Mouse (Mus musculus): ENCODE data around the gene Pum1. TPM values are rescaled to one million over a fixed set of nuclear protein-coding genes. Genes with fewer than 3 reads are reported as not detected.

Pum1 gene
- polyA plus RNA-seq, 1 experiment from 2014 or later, result 117 TPM

DNA sequence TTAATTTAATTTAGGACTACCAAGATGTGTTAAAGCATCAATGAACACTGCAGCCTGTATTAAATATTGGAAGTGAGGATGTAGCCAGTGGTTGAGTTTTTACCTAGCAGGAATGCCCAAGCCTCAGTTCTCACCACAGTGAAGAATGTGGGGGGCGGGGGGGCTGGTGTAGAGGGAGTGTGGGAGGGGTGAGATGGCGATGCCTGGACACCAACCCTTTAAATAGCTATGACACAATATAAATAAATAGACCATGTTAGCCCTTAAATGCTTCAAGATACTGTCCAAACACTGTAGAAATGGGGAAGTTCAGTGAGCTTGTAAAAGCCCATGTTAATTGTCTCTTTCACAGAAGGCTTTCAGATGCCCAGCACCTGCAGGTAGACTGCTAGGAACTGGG lies 96.8 kb downstream of the Pum1 start:
- no peak overlapping the region for H3K4me2 ChIP-seq (replicated peaks; ENCODE audit: low read depth, low read length)
- no peak for ATAC-seq (ENCODE audit: low FRiP score, low TSS enrichment)

DNA sequence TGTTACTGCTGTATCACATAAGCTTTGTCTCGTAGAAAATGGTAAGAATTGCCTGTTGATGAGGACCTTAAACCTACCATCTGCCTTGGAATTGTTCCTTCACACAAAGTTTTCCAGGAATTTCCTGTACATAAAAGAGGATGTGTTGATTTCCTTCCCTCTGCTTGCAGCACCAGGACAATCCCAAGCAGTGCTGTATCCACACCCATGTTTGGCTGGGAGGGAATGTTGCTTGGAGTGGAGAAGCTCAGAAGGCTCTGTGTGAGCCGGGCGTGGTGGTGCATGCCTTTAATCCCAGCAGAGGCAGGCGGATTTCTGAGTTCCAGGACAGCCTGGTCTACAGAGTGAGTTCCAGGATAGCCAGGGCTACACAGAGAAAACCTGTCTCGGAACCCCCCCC lies 98.7 kb downstream of the Pum1 start:
- no peak for ATAC-seq (ENCODE audit: low FRiP score, low TSS enrichment)
- Histone ChIP-seq H3K27me3 (ENCODE audit: control insufficient read depth, insufficient read depth, low read length) (no peaks in the 10 kb centered on the region), H3K4me1 (ENCODE audit: control insufficient read depth, insufficient read depth, low read length) (no peaks in the 10 kb centered on the region), H3K9me3 (ENCODE audit: control insufficient read depth, low read length) (no peaks in the 10 kb centered on the region), H3K27ac (ENCODE audit: low read depth, low read length) (no peak overlapping the region), H3K9ac (ENCODE audit: low read depth, low read length) (no peak overlapping the region), H3K4me3 (ENCODE audit: low read length) (no peak overlapping the region), H3K36me3 (ENCODE audit: control insufficient read depth, insufficient read depth, low read length) (peaks cover 87% of the 10 kb centered on the region), H3K4me2 (replicated peaks; ENCODE audit: low read depth, low read length) (no peak overlapping the region)
- WGBS, result 78% methylated on average over 5 of the region's 5 CpGs

More for the DNA sequence above, 96.8 kb downstream of the Pum1 start:
- no peaks in the 10 kb centered on the region for H3K9me3 ChIP-seq (ENCODE audit: control insufficient read depth, low read length)
- H3K4me1 ChIP-seq (ENCODE audit: control insufficient read depth, insufficient read depth, low read length), result no peaks in the 10 kb centered on the region
- no peaks in the 10 kb centered on the region for H3K27me3 ChIP-seq (ENCODE audit: control insufficient read depth, insufficient read depth, low read length)
- H3K27ac ChIP-seq (ENCODE audit: low read depth, low read length), result no peak overlapping the region
- 79% methylated on average over 2 of the region's 2 CpGs for WGBS
- peaks cover 88% of the 10 kb centered on the region for H3K36me3 ChIP-seq (ENCODE audit: control insufficient read depth, insufficient read depth, low read length)
- H3K4me3 ChIP-seq (ENCODE audit: low read length), result no peak overlapping the region
- no peak overlapping the region for H3K9ac ChIP-seq (ENCODE audit: low read depth, low read length)

DNA sequence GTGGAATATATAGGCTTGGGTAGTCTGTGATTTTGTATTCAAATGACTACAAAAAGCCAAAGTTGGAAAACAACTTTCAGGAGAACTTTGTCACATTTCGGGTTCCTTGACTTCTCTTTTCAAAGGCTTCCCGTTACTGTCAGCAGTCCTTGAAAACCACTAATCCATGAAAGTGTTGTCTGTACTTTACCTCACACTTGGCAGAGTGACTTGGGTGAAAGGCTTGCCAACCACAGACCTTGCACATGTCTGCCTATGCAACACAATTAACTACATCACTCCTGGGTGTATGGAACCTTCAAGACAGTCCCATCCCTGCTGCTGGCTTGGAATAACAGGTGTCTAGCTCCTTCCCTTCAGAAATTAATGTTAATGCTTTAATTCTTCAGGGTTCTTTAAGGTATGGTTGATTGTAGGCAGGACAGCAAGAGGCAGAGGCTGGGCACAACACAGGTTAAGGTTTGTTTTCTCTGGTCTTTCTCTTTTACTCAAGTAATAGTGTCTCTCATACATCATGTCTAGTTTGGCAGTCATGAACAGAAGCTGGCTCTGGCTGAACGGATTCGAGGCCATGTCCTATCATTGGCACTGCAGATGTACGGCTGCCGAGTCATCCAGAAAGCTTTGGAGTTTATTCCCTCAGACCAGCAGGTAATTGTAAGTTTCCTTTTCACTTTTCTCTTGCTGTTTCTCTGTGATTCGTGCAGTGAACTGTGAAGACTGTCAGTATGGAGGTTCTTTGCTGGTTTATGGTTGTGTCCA lies 102.5 kb downstream of the Pum1 start:
- H3K9ac ChIP-seq (ENCODE audit: low read depth, low read length), result no peak overlapping the region
- no peaks in the 10 kb centered on the region for H3K4me1 ChIP-seq (ENCODE audit: control insufficient read depth, insufficient read depth, low read length)
- 81% methylated on average over 7 of the region's 7 CpGs for WGBS
- H3K27ac ChIP-seq (ENCODE audit: low read depth, low read length), result no peak overlapping the region
- no peak overlapping the region for H3K4me2 ChIP-seq (replicated peaks; ENCODE audit: low read depth, low read length)
- H3K27me3 ChIP-seq (ENCODE audit: control insufficient read depth, insufficient read depth, low read length), result no peaks in the 10 kb centered on the region
- ATAC-seq (ENCODE audit: low FRiP score, low TSS enrichment), result no peak
- H3K36me3 ChIP-seq (ENCODE audit: control insufficient read depth, insufficient read depth, low read length), result peaks cover 90% of the 10 kb centered on the region
- no peak overlapping the region for H3K4me3 ChIP-seq (ENCODE audit: low read length)
- no peaks in the 10 kb centered on the region for H3K9me3 ChIP-seq (ENCODE audit: control insufficient read depth, low read length)

DNA sequence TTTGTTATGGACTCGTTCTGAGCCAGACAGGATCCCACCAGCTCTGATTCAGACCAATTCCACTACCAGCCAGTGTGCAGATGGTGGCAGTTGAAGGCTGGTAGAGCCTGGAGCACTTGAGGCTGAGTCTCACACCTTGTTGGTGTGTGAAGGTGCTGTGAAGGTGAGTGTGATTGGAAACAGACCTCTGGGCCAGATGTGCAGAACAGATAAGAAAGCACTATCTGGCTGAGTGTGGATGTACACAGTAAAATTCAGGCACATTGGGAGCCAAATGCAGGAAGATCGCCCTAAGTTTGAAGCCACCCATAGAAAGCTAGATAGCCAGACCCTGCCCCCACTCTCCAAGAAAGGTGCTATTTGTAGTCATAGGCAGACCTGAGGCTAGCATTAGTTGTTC lies 103.3 kb downstream of the Pum1 start:
- H3K36me3 ChIP-seq (ENCODE audit: control insufficient read depth, insufficient read depth, low read length), result peaks cover 89% of the 10 kb centered on the region
- ATAC-seq (ENCODE audit: low FRiP score, low TSS enrichment), result no peak
- H3K4me3 ChIP-seq (ENCODE audit: low read length), result no peak overlapping the region
- H3K9ac ChIP-seq (ENCODE audit: low read depth, low read length), result no peak overlapping the region
- H3K4me1 ChIP-seq (ENCODE audit: control insufficient read depth, insufficient read depth, low read length), result no peaks in the 10 kb centered on the region
- H3K9me3 ChIP-seq (ENCODE audit: control insufficient read depth, low read length), result no peaks in the 10 kb centered on the region
- no peak overlapping the region for H3K27ac ChIP-seq (ENCODE audit: low read depth, low read length)
- 97% methylated on average over 1 of the region's 2 CpGs for WGBS
- no peaks in the 10 kb centered on the region for H3K27me3 ChIP-seq (ENCODE audit: control insufficient read depth, insufficient read depth, low read length)
- no peak overlapping the region for H3K4me2 ChIP-seq (replicated peaks; ENCODE audit: low read depth, low read length)

DNA sequence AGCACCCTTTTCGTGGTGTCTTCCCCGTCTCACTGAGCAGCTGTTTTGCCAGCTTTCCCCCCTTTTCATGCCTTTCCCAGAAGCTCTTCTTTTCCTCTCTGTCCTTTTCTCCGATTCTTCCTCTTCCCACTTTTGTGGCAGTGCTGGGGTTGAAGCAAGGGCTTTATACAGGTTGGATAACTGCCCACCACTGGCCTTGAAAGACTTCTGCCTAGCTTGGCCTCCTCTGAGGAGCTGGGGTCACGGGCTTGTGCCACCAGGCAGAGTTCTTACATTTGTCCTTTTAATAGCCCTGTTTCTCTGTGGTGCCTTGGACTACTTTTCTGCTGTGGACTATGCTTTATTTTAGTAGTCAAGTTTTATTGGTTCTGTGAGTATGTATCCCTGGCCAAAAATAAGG lies 103.8 kb downstream of the Pum1 start:
- H3K36me3 ChIP-seq (ENCODE audit: control insufficient read depth, insufficient read depth, low read length), result peaks cover 89% of the 10 kb centered on the region

DNA sequence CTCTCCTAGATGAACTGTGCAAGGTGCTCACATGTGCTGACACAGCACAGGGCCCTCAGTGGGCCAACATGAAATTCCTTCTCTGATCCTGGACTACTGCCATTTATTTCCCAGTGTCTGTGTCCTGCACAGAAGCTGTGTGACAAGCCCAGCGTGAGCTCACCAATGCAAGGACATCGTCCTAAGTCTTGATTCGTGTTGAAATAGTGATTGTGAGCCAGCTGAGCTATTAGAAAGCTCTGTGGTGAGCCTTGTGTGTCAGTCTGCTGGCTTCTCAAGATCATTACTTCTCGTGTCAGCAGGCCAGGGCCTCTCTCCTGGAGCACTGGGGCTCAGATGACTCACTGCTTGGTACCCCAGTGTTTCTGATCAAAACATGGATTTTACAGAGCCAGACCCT lies 110.8 kb downstream of the Pum1 start:
- 92% methylated on average over 4 of the region's 4 CpGs for WGBS
- Histone ChIP-seq H3K9me3 (ENCODE audit: control insufficient read depth, low read length) (no peaks in the 10 kb centered on the region), H3K27ac (ENCODE audit: low read depth, low read length) (no peak overlapping the region), H3K4me3 (ENCODE audit: low read length) (no peak overlapping the region), H3K4me2 (replicated peaks; ENCODE audit: low read depth, low read length) (no peak overlapping the region), H3K27me3 (ENCODE audit: control insufficient read depth, insufficient read depth, low read length) (no peaks in the 10 kb centered on the region), H3K9ac (ENCODE audit: low read depth, low read length) (no peak overlapping the region), H3K36me3 (ENCODE audit: control insufficient read depth, insufficient read depth, low read length) (peaks cover 94% of the 10 kb centered on the region), H3K4me1 (ENCODE audit: control insufficient read depth, insufficient read depth, low read length) (no peaks in the 10 kb centered on the region; the same call in none of the 2 replicates)
- no peak for ATAC-seq (ENCODE audit: low FRiP score, low TSS enrichment)

More for the DNA sequence above, 103.8 kb downstream of the Pum1 start:
- WGBS, result 88% methylated on average over 4 of the region's 4 CpGs
- Histone ChIP-seq H3K4me3 (ENCODE audit: low read length) (no peak overlapping the region), H3K9ac (ENCODE audit: low read depth, low read length) (no peak overlapping the region), H3K9me3 (ENCODE audit: control insufficient read depth, low read length) (no peaks in the 10 kb centered on the region), H3K27ac (ENCODE audit: low read depth, low read length) (no peak overlapping the region), H3K4me2 (replicated peaks; ENCODE audit: low read depth, low read length) (no peak overlapping the region), H3K4me1 (ENCODE audit: control insufficient read depth, insufficient read depth, low read length) (no peaks in the 10 kb centered on the region), H3K27me3 (ENCODE audit: control insufficient read depth, insufficient read depth, low read length) (no peaks in the 10 kb centered on the region)
- no peak for ATAC-seq (ENCODE audit: low FRiP score, low TSS enrichment)

DNA sequence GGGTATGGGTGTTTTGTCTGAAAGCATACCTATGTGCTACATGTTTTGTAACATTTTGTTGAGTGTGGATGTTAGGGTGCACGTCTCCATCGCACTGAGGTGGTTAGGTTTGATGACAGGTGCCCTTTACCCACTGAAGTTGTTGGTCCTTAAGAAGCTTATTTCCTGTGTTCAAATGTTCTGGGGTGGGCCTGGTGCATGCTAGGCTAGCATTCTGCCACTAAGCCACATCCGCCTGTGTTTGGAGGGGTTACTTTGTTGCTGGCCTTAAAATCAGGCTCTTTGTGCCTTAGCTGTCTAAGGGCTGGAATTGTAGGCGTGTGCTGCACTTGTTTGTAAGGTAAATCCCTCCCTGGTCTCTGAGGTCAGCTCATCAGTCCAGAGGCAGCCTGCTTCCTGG lies 111.7 kb downstream of the Pum1 start:
- no peaks in the 10 kb centered on the region for H3K9me3 ChIP-seq (ENCODE audit: control insufficient read depth, low read length)
- no peak overlapping the region for H3K27ac ChIP-seq (ENCODE audit: low read depth, low read length)
- peaks cover 95% of the 10 kb centered on the region for H3K36me3 ChIP-seq (ENCODE audit: control insufficient read depth, insufficient read depth, low read length)
- H3K4me2 ChIP-seq (replicated peaks; ENCODE audit: low read depth, low read length), result no peak overlapping the region
- H3K4me1 ChIP-seq (ENCODE audit: control insufficient read depth, insufficient read depth, low read length), result no peaks in the 10 kb centered on the region; the same call in none of the 2 replicates
- H3K9ac ChIP-seq (ENCODE audit: low read depth, low read length), result no peak overlapping the region
- WGBS, result 95% methylated on average over 4 of the region's 4 CpGs
- no peak overlapping the region for H3K4me3 ChIP-seq (ENCODE audit: low read length)
- H3K27me3 ChIP-seq (ENCODE audit: control insufficient read depth, insufficient read depth, low read length), result no peaks in the 10 kb centered on the region
- no peak for ATAC-seq (ENCODE audit: low FRiP score, low TSS enrichment)

DNA sequence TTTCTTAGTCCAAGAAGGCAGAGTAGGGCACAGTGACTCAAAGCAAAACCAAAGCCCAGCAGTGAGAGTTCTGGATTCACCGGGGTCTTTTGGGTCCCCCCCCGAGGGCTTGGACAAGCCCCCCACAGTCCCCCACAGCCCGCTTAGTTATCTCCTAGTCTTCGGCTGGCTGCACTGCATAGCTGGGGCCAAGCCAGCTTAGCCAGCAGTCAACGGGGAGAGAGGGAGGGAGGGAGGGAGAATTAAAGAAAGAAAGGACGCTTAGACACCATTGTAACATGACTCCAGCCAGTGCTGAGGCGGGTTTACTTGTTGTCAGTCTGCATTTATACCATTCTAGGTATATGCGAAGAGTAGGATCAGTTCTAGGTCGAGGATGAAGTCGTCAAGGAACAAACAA lies 114.5 kb downstream of the Pum1 start:
- H3K4me2 ChIP-seq (replicated peaks; ENCODE audit: low read depth, low read length), result no peak overlapping the region
- H3K9me3 ChIP-seq (ENCODE audit: control insufficient read depth, low read length), result no peaks in the 10 kb centered on the region
- H3K4me3 ChIP-seq (ENCODE audit: low read length), result no peak overlapping the region
- WGBS, result 59% methylated on average over 10 of the region's 10 CpGs
- H3K36me3 ChIP-seq (ENCODE audit: control insufficient read depth, insufficient read depth, low read length), result peaks cover 87% of the 10 kb centered on the region
- ATAC-seq (ENCODE audit: low FRiP score, low TSS enrichment), result no peak
- H3K27ac ChIP-seq (ENCODE audit: low read depth, low read length), result no peak overlapping the region
- H3K4me1 ChIP-seq (ENCODE audit: control insufficient read depth, insufficient read depth, low read length), result no peaks in the 10 kb centered on the region; the same call in none of the 2 replicates
- H3K27me3 ChIP-seq (ENCODE audit: control insufficient read depth, insufficient read depth, low read length), result no peaks in the 10 kb centered on the region
- no peak overlapping the region for H3K9ac ChIP-seq (ENCODE audit: low read depth, low read length)

DNA sequence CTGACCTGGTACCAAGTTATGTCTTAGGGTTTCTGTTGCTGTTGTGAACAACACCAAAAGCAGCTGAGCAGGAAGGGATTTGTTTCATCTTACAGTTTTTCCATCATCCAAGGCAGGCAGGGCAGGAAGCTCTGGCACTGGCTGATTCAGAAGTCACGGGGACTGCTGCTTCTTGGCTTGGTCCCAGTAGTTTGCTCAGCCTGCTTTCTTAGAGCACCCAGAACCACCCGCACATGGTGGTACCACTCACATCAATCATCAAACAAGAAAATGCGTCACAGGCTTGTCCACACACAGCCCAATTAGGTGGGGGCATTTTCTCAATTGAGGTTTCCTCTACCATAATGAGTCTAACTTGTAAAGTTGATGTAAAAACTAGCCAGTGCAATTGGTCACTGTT lies 115.9 kb downstream of the Pum1 start:
- no peaks in the 10 kb centered on the region for H3K27me3 ChIP-seq (ENCODE audit: control insufficient read depth, insufficient read depth, low read length)
- H3K9ac ChIP-seq (ENCODE audit: low read depth, low read length), result no peak overlapping the region
- 88% methylated on average over 3 of the region's 3 CpGs for WGBS
- no peak overlapping the region for H3K27ac ChIP-seq (ENCODE audit: low read depth, low read length)
- ATAC-seq (ENCODE audit: low FRiP score, low TSS enrichment), result no peak
- H3K4me1 ChIP-seq (ENCODE audit: control insufficient read depth, insufficient read depth, low read length), result no peaks in the 10 kb centered on the region; the same call in none of the 2 replicates
- H3K4me3 ChIP-seq (ENCODE audit: low read length), result no peak overlapping the region
- no peaks in the 10 kb centered on the region for H3K9me3 ChIP-seq (ENCODE audit: control insufficient read depth, low read length)
- H3K4me2 ChIP-seq (replicated peaks; ENCODE audit: low read depth, low read length), result no peak overlapping the region
- peaks cover 73% of the 10 kb centered on the region for H3K36me3 ChIP-seq (ENCODE audit: control insufficient read depth, insufficient read depth, low read length)

Data from kidney, embryonic 14.5 days (tissue).